Mouse (Mus musculus) cerebellum, adult 11 months (tissue): ENCODE measurements around the gene Pex14.
"Not testable (repeated sequence)": the region's sequence is repeated elsewhere in the genome, so short reads cannot be mapped to it uniquely, and the experiment has no call there.

ENCODE experiments used
- DNase-seq: peaks from one replicate; pipeline ENCODE4 v3.0.0; 2022

Gene Pex14

DNA sequence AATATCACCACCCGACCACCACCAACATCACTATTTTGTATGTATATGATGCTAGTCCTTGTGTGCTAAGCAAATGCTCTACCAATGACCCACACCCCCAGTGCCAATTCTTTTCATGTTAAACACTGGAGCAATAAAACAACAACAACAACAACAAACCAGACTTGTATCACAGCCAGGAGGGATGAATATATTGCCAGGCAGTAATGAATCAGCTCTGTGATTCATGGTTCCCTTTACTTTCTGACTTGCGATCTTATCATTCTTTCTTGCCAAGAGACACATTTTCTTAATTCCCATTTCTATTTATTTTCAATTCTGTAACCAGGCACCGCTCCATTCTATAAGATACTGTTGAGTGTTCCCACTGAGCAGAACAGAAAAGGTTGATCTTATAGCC is 1.8 kb upstream of the Pex14 start:
- DNase-seq, result no peak

- not testable (repeated sequence) for DNase-seq
These were observed 773 bp upstream of the Pex14 start for GRCm38 (mm10) chr4:149100449-149100848.

DNA sequence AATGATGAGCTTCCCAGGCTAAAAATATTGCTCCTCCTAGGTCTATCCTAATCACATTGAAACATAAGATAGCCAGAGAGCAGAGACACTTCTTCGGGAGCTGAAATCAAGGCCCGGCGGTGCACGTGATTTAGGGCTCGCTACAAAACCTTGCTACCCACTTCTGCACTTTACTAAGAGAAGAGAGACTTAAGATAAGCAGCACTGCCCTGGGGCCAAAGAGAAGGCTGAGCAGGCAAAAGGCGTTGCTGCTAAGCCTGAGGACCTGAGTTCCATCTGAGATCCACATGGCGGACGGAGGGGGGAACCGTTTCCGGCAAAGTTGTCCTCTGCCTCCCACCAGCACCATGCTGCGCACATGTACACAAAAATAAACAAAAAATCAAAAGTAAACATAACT is 1.1 kb downstream of the Pex14 start:
- DNase-seq, result no peak

DNA sequence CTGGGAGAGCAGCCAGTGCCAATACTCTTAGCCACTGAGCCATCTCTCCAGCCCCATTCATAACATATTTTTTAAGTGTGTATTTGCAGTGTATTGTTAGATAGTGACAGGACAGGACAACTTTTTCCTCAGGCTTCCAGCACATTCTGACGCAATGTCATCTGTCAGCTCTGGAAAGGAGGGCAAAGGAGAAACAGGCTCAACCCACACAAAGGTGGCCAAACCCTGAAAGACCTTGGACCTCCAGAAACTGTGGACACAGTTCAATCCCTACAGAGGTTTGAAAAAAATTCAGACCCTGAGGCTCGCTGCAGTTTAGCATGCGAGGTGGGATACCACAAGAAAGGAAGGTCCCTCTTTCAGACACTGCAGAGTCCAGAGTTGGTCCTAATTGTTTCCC is 1.7 kb downstream of the Pex14 start:
- no peak for DNase-seq

GRCm38 (mm10) chr4:149091364-149091763 is 8.3 kb downstream of the Pex14 start:
- no peak for DNase-seq

DNA sequence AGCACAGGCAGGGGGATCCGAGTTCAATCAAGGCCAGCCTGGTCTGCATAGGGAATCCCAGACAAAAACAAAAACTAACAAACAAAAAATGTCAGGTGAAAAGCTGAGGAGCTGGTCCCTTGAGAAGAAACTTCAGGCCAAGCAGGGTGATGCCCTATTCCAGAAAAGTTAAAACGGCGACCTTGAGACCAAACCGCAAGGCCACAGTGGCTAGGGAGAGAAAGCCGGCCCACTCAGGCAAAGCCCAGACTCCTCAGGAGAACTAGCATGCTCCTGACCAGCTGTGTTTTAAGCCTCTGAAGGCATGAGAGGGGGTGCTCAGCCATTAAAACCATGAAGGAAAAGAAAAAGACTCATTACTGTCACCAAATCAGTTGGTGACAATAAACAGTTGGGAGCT is 14.3 kb downstream of the Pex14 start:
- no peak for DNase-seq

DNA sequence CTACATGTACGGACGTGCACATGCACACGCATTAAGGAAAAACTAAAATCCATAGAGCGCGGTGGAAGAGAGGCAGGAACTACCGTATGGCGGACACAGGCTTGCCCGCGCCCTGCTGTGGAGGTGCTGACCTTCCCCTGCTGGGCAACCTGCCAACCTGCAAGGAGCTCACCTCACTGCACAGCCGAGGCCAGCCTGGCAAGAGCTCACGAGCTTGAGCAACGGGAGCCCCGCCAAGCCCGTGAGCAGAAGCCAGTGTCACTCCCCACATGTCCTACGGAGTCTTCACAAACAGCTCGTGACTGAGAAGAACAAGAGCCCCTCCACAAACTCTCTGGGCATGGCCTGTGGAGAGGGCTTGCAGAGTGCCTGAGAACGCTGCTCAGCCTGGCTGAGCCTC is 18.1 kb downstream of the Pex14 start:
- DNase-seq, result peak; percentile 86

DNA sequence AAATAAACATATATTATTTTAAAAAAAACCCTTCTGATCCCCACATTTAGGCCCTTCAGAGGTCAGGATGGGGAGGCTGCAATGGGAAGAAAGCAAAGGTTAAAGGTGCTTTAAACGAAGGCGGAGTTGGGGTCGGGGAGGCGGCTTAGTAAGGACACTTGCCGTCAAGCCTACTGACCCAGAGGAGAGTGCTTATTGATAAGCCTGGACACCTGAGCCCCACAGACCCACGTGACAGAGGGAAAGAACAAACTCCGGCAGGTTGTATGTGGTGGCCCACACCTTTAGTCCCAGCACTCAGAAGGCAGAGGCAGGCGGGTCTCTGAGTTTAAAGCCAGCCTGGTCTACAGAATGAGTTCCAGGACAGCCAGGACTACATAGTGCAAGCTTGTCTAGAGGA is 19.6 kb downstream of the Pex14 start:
- no peak for DNase-seq

DNA sequence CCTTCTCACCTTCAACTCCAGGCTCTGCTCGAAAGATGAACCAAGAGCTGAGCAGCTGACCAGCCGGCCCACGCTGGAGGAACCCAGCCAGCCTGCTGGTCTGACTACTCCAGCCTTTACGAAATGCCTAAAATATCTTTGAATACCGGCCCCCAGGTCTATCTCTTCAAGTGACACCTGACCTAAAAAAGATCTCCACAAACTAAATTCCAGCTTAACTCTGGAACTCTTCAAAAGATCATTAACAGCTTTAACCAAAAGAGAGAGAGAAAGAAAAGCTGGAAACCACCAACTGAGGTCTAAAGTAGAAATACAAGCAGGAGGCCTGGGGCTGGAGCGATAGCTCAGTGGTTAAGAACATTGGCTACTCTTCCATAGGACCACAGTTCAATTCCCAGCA is 20.0 kb downstream of the Pex14 start:
- DNase-seq, result no peak

DNA sequence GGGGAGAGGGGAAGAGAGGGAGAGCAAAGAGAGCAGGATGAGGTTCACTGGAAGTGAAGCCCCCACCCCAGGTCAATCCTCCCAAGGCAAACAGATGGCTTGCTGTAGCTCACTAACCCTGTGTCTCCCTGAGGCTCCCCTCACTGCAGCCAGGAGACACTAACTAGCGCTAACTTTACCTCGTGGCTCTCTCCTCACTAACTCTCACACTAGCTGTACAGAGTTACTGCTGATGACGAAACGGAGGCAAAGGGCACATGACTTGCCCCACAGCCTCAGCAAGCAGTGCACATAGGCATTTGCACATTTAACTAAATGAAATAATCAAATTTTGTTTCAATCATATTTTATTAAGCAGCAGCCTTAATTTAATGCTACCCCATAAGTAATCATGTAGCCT is 21.4 kb downstream of the Pex14 start:
- no peak for DNase-seq

DNA sequence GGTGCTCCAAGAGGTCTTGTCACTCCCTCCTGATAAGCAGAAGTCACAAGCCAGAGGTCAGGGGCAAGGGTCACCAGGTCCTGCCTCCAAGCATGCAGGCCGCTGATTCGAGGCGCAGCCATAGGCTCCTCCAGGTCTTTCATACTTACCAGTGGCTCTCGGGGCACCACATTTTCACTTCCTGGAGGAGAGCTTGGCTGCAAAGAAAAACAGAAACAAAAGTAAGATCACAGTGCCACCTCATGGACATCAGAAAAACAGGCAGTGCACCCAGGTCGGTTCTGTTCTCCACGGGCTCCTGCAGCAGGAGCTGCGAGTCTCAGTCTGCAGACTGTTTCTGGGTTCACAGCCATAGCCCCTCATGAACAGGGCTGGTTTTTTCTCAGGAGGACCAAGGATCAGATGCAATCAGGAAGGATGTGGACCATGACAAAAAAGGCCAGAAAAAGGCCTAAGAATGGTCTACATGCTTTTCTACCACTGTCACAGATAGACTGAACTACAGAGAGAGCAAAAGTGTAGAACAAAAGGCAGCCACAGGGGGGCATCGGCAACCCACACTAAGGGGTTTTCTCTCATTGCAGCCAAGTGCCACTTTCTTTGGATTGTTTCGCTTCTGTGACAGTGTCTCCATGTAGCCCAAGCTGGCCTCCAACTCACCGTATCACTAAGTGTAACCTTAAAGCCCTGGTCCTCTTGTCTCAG is 23.7 kb downstream of the Pex14 start:
- peak; percentile 42 for DNase-seq

DNA sequence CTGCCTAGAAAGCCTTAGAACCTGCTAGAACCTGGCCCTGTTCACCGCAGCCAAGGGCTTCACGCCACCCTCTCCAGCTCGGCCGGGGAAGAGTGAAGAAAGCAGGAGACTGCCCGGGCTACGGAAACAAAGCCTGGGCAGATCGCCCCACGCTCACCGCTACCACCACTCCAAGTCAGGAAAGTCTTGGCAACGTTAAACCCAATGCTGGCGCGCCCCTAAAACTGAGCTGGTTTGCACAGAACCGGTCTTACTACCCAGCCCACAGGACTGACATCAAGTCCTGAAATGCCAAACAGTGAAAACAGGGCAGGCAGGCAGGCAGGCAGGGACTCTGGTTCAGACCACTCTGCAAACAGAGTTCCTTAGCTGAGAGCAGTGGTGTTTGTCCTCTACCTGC is 24.6 kb downstream of the Pex14 start:
- DNase-seq, result no peak

DNA sequence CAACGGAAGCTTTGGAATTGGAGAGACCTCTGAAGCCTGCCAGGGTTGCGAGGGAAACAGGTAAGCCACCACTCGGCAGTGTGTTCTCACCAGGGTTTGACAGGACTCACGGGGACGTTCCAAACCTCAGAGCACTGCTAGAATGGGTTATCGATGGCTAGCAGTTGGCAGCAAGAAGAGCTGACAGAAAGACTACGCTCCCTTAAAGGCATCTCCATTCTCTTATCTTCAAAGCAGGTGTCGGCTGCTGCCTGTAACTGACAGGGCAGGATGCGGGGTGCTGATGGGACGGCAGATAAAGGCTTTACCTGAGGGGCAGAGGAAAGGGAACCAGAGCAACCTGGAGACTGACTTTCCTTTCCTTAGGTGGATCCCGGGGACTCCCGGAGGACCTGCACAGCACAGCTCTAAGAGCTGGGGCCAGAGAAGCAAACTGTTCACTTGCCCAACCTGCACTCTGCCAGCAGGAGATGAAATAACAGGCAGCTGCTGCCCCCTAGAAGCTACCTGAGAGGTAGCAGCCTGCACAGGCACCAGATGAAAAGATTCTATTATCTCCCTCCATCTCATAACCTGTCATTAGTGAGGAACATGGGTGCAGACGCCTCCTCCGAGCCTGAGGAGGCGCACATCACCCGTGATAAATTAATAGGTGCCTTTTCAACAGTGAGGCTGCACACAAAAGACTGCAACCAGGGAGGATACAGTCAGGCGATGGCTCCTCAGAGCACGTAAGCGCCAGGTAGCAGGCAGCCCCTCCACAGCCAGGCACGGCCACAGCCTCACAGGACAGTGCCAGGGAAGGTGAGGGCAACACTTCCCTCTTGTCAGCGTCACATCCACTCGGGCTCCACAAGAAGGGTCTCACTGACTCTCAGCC is 32.8 kb downstream of the Pex14 start:
- DNase-seq, result peak; percentile 25

GRCm38 (mm10) chr4:149064061-149064854 is 35.4 kb downstream of the Pex14 start:
- DNase-seq, result no peak

DNA sequence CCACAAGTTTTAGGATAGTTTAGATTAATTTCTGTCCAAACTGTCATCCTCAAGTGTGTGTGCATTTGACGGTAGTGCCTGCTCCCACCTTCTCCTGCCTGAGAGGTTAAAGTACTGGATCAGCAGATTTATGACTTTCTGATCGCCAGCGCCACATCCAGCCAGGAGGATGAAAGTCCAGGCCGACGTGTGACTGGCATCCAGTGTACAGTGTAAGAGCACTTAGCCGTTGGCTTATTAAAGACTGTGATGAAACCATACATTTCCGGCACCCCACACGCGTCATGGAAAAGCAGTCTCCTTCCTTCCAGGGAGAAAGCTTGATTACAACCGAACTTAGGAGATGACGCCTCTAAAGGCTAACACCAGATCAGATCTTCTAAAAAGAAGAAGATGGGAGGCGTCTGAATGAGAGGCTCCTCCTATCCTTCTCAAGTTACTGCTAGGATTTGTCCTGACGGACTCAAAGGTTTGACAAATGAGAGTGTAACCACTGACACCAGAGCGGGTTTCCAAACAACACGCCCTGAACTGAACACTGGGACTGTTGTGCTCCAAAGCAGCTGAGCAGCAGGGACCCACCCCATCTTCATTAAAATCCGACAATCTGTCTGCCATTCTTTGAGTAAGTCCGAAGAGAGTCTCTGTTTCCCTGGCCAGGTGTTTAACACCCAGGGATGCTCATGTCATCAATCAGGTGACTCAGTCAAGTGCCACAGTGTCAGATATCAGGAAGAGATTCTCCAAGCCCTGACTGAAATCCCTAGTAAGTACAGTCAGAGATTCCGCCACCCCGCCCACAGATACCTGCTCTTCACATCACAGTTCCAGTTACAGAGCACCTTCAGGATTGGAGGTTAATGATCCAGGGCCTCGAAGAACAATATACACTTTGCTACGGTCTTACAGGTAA is 37.0 kb downstream of the Pex14 start:
- DNase-seq, result no peak

DNA sequence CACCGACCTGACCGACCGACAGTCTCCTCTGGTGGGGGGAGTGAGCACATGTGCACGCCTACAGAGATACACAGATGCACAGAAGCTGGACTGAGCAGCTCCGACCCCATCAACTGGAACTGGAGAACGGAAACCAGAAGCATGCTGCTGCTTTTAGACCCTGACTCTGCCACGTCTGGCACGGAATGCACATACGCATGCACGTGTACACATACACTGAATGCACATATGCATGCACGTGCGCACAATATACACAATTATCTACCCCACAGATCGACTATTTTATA is 38.3 kb downstream of the Pex14 start:
- DNase-seq, result no peak

DNA sequence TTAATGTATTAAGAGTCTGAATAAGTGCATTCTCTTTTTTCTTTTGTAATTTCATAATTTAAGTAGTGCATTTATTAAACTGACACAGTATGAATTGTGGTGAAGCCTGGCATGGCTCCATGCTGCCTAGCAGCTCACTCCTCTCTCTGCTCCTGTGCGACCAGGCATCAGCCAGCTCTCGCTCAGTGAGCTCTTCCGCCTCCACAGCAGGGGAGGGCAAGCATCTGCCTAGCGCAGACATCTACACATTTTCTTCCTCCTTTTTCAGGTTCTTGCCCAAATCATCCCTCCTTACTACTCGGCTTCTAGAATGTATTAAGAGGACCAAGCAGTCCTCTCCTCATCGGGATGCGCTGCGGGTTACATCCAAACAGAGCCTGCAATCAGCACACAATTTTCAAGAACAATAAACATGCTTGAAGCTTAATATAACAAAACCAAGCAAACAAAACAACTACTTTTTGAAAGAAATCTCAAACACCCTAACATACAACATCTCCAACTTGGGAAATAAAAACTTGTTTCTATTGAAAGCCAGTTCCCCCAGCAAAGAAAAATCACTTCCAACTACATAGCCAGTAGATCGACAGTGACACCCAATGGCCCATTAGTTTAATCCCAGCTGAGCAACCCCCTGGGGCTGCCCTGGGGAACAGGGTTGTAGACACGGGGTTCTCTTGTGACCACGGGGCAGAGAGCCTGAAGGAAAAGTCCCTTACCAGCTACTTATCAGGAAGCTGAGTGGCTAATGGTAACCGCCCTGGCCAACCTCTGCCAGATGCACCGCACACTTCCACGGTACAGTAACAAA is 38.9 kb downstream of the Pex14 start:
- no peak for DNase-seq

DNA sequence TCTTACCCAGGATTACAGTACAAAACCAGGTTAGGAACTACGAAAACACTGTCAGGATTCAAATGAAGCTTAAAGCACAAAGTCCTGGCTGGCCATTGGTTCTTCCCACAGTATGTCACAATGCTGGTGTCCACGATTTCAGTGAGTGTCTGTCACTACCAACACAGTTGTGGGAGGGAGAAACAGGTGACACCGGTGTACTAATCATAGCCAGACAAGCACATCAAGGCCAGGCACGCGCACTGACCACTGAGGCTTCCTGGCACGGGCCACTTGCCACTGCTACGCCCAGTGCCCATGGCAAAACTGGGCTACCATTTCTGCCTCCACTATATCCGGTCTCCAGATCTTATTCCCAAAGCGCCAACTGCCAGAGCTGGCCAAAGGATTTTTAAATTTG is 40.0 kb downstream of the Pex14 start:
- DNase-seq, result no peak

- no peak for DNase-seq
These were observed 41.4 kb downstream of the Pex14 start for GRCm38 (mm10) chr4:149058298-149058697.

GRCm38 (mm10) chr4:149057470-149057869 is 42.2 kb downstream of the Pex14 start:
- DNase-seq, result no peak

DNA sequence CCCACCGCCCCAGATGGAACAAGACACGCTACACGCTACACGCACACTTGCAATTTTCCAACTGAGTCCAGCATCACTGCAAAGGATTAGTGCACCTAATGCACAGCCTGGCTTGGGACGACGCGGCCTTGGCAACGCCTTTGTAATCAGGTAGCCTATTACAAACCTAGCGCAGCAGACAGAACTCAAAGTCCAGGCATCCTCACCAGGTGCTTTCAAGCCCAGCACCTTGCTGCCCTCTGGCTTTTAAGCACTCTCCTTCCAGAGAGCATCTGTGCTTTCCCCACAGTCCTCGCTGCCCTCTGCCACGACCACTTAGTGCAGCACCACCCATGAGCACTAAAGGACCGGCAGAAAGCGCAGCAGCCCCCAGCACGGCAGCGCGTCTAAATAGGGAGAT is 42.7 kb downstream of the Pex14 start:
- DNase-seq, result no peak

DNA sequence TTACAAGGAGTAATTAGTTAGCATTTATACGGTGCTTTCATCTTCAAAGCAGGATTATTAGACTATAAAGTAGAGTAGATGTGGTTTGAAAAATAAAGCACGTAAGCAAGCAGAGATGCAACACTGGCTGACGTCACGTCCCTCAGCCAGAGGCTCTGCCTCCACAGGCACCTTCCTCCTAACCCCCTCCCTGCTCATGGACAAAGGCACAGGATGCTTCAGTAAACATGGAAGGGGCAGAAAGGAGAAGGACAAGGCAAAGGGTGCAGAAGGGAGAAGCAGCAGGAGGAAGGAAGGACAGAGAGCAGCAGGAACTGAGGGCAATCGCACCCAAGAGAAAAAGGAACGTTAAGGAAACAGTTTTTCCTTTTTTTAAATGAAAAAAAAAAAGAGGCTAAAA is 43.8 kb downstream of the Pex14 start:
- DNase-seq, result no peak
